Mouse (Mus musculus) CD4-positive, CD25-positive, alpha-beta regulatory T cell (primary cell): ENCODE results near the gene Scgb1a1. TPM values are rescaled to one million over a fixed set of nuclear protein-coding genes. Genes with fewer than 3 reads are reported as not detected.

Source experiments
- polyA plus RNA-seq: library from polyadenylated mRNA; unstranded; fragments of 100-300 nt; shearing (Covaris generic); gene quantifications from one replicate; pipeline ENCODE4 v1.2.1, GENCODE M21; 2017

Scgb1a1 gene
- not detected for polyA plus RNA-seq

GRCm38 (mm10) chr19:9087821-9088220 is at the start of gene Scgb1a1:
Scgb1a1 (minus strand) TSS chr19:9087958.

GRCm38 (mm10) chr19:9135512-9136331 is 48.0 kb upstream of the Scgb1a1 start, which contains the start of gene Asrgl1:
Asrgl1 (minus strand) TSS chr19:9135636.

Other genes starting within 250 kb of the Scgb1a1 start
- gene Gng3, start 248.8 kb downstream of the Scgb1a1 start, polyA plus RNA-seq: 0.13 TPM
- gene Lrrn4cl, start 237.2 kb downstream of the Scgb1a1 start, polyA plus RNA-seq: 0.12 TPM
- 169 TPM for gene Ubxn1, start 216.5 kb downstream of the Scgb1a1 start, polyA plus RNA-seq
- 77.7 TPM for gene Uqcc3, start 207.0 kb downstream of the Scgb1a1 start, polyA plus RNA-seq
- gene Lbhd1, start 204.2 kb downstream of the Scgb1a1 start, polyA plus RNA-seq: 85.0 TPM
- not detected for gene Gm49403, start 204.0 kb downstream of the Scgb1a1 start, polyA plus RNA-seq
- 54.2 TPM for gene 1810009A15Rik, start 199.1 kb downstream of the Scgb1a1 start, polyA plus RNA-seq
- gene Gm49416, start 199.0 kb downstream of the Scgb1a1 start, polyA plus RNA-seq: not detected
- 36.7 TPM for gene Ints5, start 195.0 kb downstream of the Scgb1a1 start, polyA plus RNA-seq
- gene Ganab, start 189.9 kb downstream of the Scgb1a1 start, polyA plus RNA-seq: 119 TPM
- gene B3gat3, start 167.6 kb downstream of the Scgb1a1 start, polyA plus RNA-seq: 57.2 TPM
- gene Rom1, start 158.6 kb downstream of the Scgb1a1 start, polyA plus RNA-seq: 7.8 TPM
- 86.7 TPM for gene Eml3, start 158.4 kb downstream of the Scgb1a1 start, polyA plus RNA-seq
- gene Mta2, start 146.1 kb downstream of the Scgb1a1 start, polyA plus RNA-seq: 250 TPM
- 38.1 TPM for gene Tut1, start 134.1 kb downstream of the Scgb1a1 start, polyA plus RNA-seq
- 294 TPM for gene Eef1g, start 120.9 kb downstream of the Scgb1a1 start, polyA plus RNA-seq
- 46.1 TPM for gene Ahnak, start 98.7 kb downstream of the Scgb1a1 start, polyA plus RNA-seq
- gene Asrgl1, start 47.7 kb upstream of the Scgb1a1 start, polyA plus RNA-seq: 17.8 TPM